In genomic region chr1:51820013-51820441, GRCm38 (mm10) we compare ENCODE assay signal across 26 mouse cellular contexts.
DNase-seq lines count a peak whose midpoint lies in the region; ATAC-seq and TF ChIP-seq lines count a peak whose summit lies in the region.
"Had no signal": no experiment of that assay in that cellular context is flagged by ENCODE, and none has a peak within 500 bp of the region (broad histone marks: within the 10 kb centered on the region; RNA-seq: fewer than 3 reads in every experiment).

No protein-coding gene starts in this region.

- no peak overlapping the region for H3K4me2 ChIP-seq in lung, embryonic 16.5 days (ENCODE audit: low read depth, low read length)
- H3K4me2 ChIP-seq: forebrain, embryonic 13.5 days; hindbrain, embryonic 14.5 days; limb, embryonic 12.5 days; liver, embryonic 12.5 days; midbrain, embryonic 15.5 days; neural tube, embryonic 12.5 days had no signal

- ATAC-seq in lung, embryonic 16.5 days (ENCODE audit: low read depth), result peak; percentile 77
- ATAC-seq: forebrain, embryonic 13.5 days; liver, embryonic 12.5 days; midbrain, embryonic 15.5 days had no signal

- WGBS in lung, embryonic 16.5 days, result 29% methylated on average over 7 of the region's 7 CpGs

- no peak for TF ChIP-seq CTCF in embryonic fibroblast, embryonic 13.5 days (IDR thresholded peaks at IDR 0.05; ENCODE audit: borderline replicate concordance, insufficient read depth, low read length)

- H3K4me3 ChIP-seq in lung, embryonic 16.5 days (ENCODE audit: low read length), result no peak overlapping the region
- H3K4me3 ChIP-seq in embryonic fibroblast, embryonic 13.5 days (ENCODE audit: insufficient read depth, low read length), result no peak overlapping the region
- H3K4me3 ChIP-seq: forebrain, embryonic 13.5 days; heart, embryonic 10.5 days; limb, embryonic 12.5 days; liver, embryonic 12.5 days; midbrain, embryonic 15.5 days; neural tube, embryonic 12.5 days had no signal

- H3K9ac ChIP-seq in lung, embryonic 16.5 days (ENCODE audit: low read length), result no peak overlapping the region
- H3K9ac ChIP-seq: forebrain, embryonic 13.5 days; hindbrain, embryonic 14.5 days; limb, embryonic 12.5 days; liver, embryonic 12.5 days; midbrain, embryonic 15.5 days; neural tube, embryonic 12.5 days had no signal

- no peak for TF ChIP-seq POLR2A in embryonic fibroblast, embryonic 13.5 days (IDR thresholded peaks at IDR 0.05; ENCODE audit: low read depth, low read length)

- H3K27me3 ChIP-seq in lung, embryonic 16.5 days (ENCODE audit: control insufficient read depth, insufficient read depth, low read depth, low read length), result no peaks in the 10 kb centered on the region
- H3K27me3 ChIP-seq: CH12.LX; forebrain, embryonic 13.5 days; limb, embryonic 12.5 days; liver, embryonic 12.5 days; midbrain, embryonic 15.5 days; neural tube, embryonic 12.5 days had no signal

- H3K9me3 ChIP-seq in lung, embryonic 16.5 days (ENCODE audit: control insufficient read depth, low read length), result no peaks in the 10 kb centered on the region
- H3K9me3 ChIP-seq: forebrain, embryonic 13.5 days; G1E; heart, embryonic 10.5 days; limb, embryonic 12.5 days; liver, embryonic 12.5 days; midbrain, embryonic 15.5 days; neural tube, embryonic 12.5 days had no signal

- peaks cover 39% of the 10 kb centered on the region for H3K4me1 ChIP-seq in lung, embryonic 16.5 days (replicated peaks; ENCODE audit: control insufficient read depth, insufficient read depth, low read length)
- H3K4me1 ChIP-seq in embryonic fibroblast, embryonic 13.5 days (ENCODE audit: control insufficient read depth, insufficient read depth, low read length), result peaks cover 21% of the 10 kb centered on the region
- H3K4me1 ChIP-seq: liver, embryonic 12.5 days had no signal

- 0 out of 2 replicates have a peak, but pooled peaks cover 8% of the 10 kb centered on the region for H3K36me3 ChIP-seq in lung, embryonic 16.5 days (ENCODE audit: control insufficient read depth, insufficient read depth, low read length)
- H3K36me3 ChIP-seq: G1E; liver, embryonic 12.5 days; midbrain, embryonic 15.5 days; neural tube, embryonic 12.5 days had no signal

- peak; percentile 23 for DNase-seq in heart, adult 11 months
- DNase-seq in heart, adult 8-10 months (ENCODE audit: low spot score), result no peak
- no peak for DNase-seq in lung, adult 18-20 months
- peak; percentile 60 for DNase-seq in brain, adult 2 months (ENCODE audit: low read depth, low spot score)
- no peak for DNase-seq in cerebellum, adult 9-10 months
- DNase-seq in ovary, adult 18-20 months (ENCODE audit: low spot score), result no peak
- DNase-seq: adrenal gland, postnatal 14 days; B cell, adult 2 months; cerebellum, adult 11 months; cerebellum, postnatal 14 days; heart, postnatal 4 days; kidney, adult 9 months; kidney, postnatal 14 days; retina, postnatal 1 day had no signal

- no peak overlapping the region; the same call in 1 of the 2 replicates for H3K27ac ChIP-seq in lung, embryonic 16.5 days (ENCODE audit: low read length)
- H3K27ac ChIP-seq in embryonic fibroblast, embryonic 13.5 days (ENCODE audit: insufficient read depth, low read length), result peak overlapping the region; percentile 9; the same call in 1 of the 2 replicates
- H3K27ac ChIP-seq: forebrain, embryonic 13.5 days; heart, embryonic 10.5 days; hindbrain, embryonic 14.5 days; limb, embryonic 12.5 days; liver, embryonic 12.5 days; macrophage; midbrain, embryonic 15.5 days; neural tube, embryonic 12.5 days had no signal

Comparison
In these comparisons a context has a peak if more than half of its experiments do, and no peak if none do; other contexts are left out.
1. DNase-seq: peak in heart, adult 11 months (single experiment) and brain, adult 2 months (single experiment); none in heart, adult 8-10 months (single experiment), lung, adult 18-20 months (0 of 2), cerebellum, adult 9-10 months (single experiment) and ovary, adult 18-20 months (single experiment).